Comparison of ENCODE assay signal across 8 mouse cellular contexts in the genomic region with DNA sequence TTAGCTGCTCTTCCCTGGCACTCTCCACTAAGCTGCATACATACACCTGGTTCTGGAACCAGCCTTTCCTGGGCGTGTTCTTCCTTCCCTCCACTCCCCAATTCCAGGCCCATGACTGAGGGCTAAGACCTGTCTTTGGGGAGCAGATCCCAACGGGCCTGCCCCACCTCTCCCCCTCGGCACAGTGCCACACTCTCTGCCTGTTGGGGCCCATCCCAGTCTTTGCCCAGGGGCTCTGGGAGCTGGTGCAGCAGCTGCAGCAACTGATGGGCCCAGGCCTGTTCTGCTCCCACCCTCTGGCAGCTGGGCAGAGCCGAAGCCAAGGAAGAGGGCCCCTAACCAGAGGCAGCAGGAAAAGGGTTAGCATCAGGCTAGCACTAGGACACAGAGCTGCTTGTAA. TPM values are rescaled to one million over a fixed set of nuclear protein-coding genes. Genes with fewer than 3 reads are reported as not detected.
A peak's percentile ranks its signal among the peaks of the same experiment; 100 is the strongest.
DNase-seq lines count a peak whose midpoint lies in the region; ATAC-seq lines count a peak whose summit lies in the region.

No protein-coding gene starts in this region.

- peak overlapping the region; percentile 93 for H3K9ac ChIP-seq in heart, embryonic 15.5 days
- H3K9ac ChIP-seq in liver, embryonic 12.5 days, result no peak overlapping the region

- peak overlapping the region; percentile 81 for H3K4me3 ChIP-seq in heart, embryonic 15.5 days
- peak overlapping the region; percentile 63 for H3K4me3 ChIP-seq in liver, embryonic 12.5 days

- peak overlapping the region; percentile 93 for H3K27ac ChIP-seq in heart, embryonic 15.5 days
- no peak overlapping the region for H3K27ac ChIP-seq in liver, embryonic 12.5 days

- ATAC-seq in heart, embryonic 15.5 days (replicated peaks; ENCODE audit: insufficient number of reproducible peaks, insufficient read depth, low FRiP score, low read depth), result no peak
- ATAC-seq in liver, embryonic 12.5 days, result no peak

- 8% methylated on average over 4 of the region's 4 CpGs for WGBS in heart, embryonic 15.5 days
- 46% methylated on average over 4 of the region's 4 CpGs for WGBS in liver, embryonic 12.5 days (ENCODE audit: insufficient replicate concordance)

- H3K27me3 ChIP-seq in heart, embryonic 15.5 days, result no peaks in the 10 kb centered on the region
- H3K27me3 ChIP-seq in liver, embryonic 12.5 days (replicated peaks), result peaks cover 90% of the 10 kb centered on the region

- H3K36me3 ChIP-seq in heart, embryonic 15.5 days, result peaks cover 18% of the 10 kb centered on the region
- peaks cover 12% of the 10 kb centered on the region; the same call in 1 of the 2 replicates for H3K36me3 ChIP-seq in liver, embryonic 12.5 days

- H3K4me2 ChIP-seq in heart, embryonic 15.5 days, result peak overlapping the region; percentile 84
- H3K4me2 ChIP-seq in liver, embryonic 12.5 days, result peak overlapping the region; percentile 80

- no peaks in the 10 kb centered on the region for H3K9me3 ChIP-seq in heart, embryonic 15.5 days (replicated peaks)
- H3K9me3 ChIP-seq in liver, embryonic 12.5 days (replicated peaks), result no peaks in the 10 kb centered on the region

- peak; percentile 58 to 72 for DNase-seq in urinary bladder, adult 18-20 months (ENCODE audit: low spot score in 2 of 2)
- no peak for DNase-seq in urinary bladder, postnatal 10 days (ENCODE audit: low spot score)
- peak; percentile 65 for DNase-seq in urinary bladder, adult 2 months (ENCODE audit: low spot score)
- no peak for DNase-seq in layer of hippocampus, postnatal 14 days (ENCODE audit: low spot score in 2 of 2)
- no peak for DNase-seq in cerebellum, postnatal 36 days
- no peak for DNase-seq in thymus, postnatal 10 days (ENCODE audit: low spot score in 2 of 2)

- peaks cover 60% of the 10 kb centered on the region for H3K4me1 ChIP-seq in heart, embryonic 15.5 days (replicated peaks)
- H3K4me1 ChIP-seq in liver, embryonic 12.5 days, result peaks cover 73% of the 10 kb centered on the region

RNA-seq across cellular contexts. Expression of a gene that starts 3.1 kb away (rescaled TPM):
- 23.1 and 35.5 TPM in 2 replicates for polyA plus RNA-seq in heart, embryonic 15.5 days (2015; fragmentation: Nextera tagmentation; extraction: Ambion mirVana)
- 10.4 and 12.7 TPM in 2 replicates for polyA plus RNA-seq in liver, embryonic 12.5 days (2016; fragmentation: Nextera tagmentation; extraction: Ambion mirVana)
- 38.5 and 43.1 TPM in 2 replicates for polyA plus RNA-seq in urinary bladder, adult 2 months (2012; rRNA removed)
- total RNA-seq in layer of hippocampus, postnatal 14 days (2021), result 1 to 10 TPM; 2.6 to 3.2 TPM

RNA-seq across cellular contexts. Expression of a gene that starts 19.8 kb away (rescaled TPM):
- 34.0 and 39.8 TPM in 2 replicates for polyA plus RNA-seq in heart, embryonic 15.5 days (2015; fragmentation: Nextera tagmentation; extraction: Ambion mirVana)
- polyA plus RNA-seq in liver, embryonic 12.5 days (2016; fragmentation: Nextera tagmentation; extraction: Ambion mirVana), result 49.3 and 52.0 TPM in 2 replicates
- polyA plus RNA-seq in urinary bladder, adult 2 months (2012; rRNA removed), result 14.1 and 14.2 TPM in 2 replicates
- 1 to 10 TPM; 4.1 to 4.2 TPM for total RNA-seq in layer of hippocampus, postnatal 14 days (2021)

RNA-seq across cellular contexts. Expression of a gene that starts 31.5 kb away (rescaled TPM):
- 4.8 and 5.0 TPM in 2 replicates for polyA plus RNA-seq in heart, embryonic 15.5 days (2015; fragmentation: Nextera tagmentation; extraction: Ambion mirVana)
- 3.7 and 4.1 TPM in 2 replicates for polyA plus RNA-seq in liver, embryonic 12.5 days (2016; fragmentation: Nextera tagmentation; extraction: Ambion mirVana)
- 9.0 and 9.4 TPM in 2 replicates for polyA plus RNA-seq in urinary bladder, adult 2 months (2012; rRNA removed)
- total RNA-seq in layer of hippocampus, postnatal 14 days (2021), result 1 to 10 TPM; 4.3 to 5.6 TPM

RNA-seq across cellular contexts. Expression of a gene that starts 43.6 kb away (rescaled TPM):
- 294 and 335 TPM in 2 replicates for polyA plus RNA-seq in heart, embryonic 15.5 days (2015; fragmentation: Nextera tagmentation; extraction: Ambion mirVana)
- 281 and 292 TPM in 2 replicates for polyA plus RNA-seq in liver, embryonic 12.5 days (2016; fragmentation: Nextera tagmentation; extraction: Ambion mirVana)
- 146 and 179 TPM in 2 replicates for polyA plus RNA-seq in urinary bladder, adult 2 months (2012; rRNA removed)
- total RNA-seq in layer of hippocampus, postnatal 14 days (2021), result 100 to 1,000 TPM; 211 to 215 TPM

RNA-seq across cellular contexts. Expression of a gene that starts 47.0 kb away (rescaled TPM):
- polyA plus RNA-seq in heart, embryonic 15.5 days (2015; fragmentation: Nextera tagmentation; extraction: Ambion mirVana), result 1.7 and 17.6 TPM in 2 replicates
- not detected in 2 replicates for polyA plus RNA-seq in liver, embryonic 12.5 days (2016; fragmentation: Nextera tagmentation; extraction: Ambion mirVana)
- not detected in 2 replicates for polyA plus RNA-seq in urinary bladder, adult 2 months (2012; rRNA removed)
- under 1 TPM; 0.35 to 0.38 TPM for total RNA-seq in layer of hippocampus, postnatal 14 days (2021)

Comparison
In these comparisons a context has a peak if more than half of its experiments do, and no peak if none do; other contexts are left out.
1. DNase-seq: peak in urinary bladder, adult 18-20 months (2 of 2) and urinary bladder, adult 2 months (single experiment); none in urinary bladder, postnatal 10 days (single experiment), layer of hippocampus, postnatal 14 days (0 of 2), cerebellum, postnatal 36 days (0 of 2) and thymus, postnatal 10 days (0 of 2).